Mouse (Mus musculus) heart, postnatal 0 days (tissue): ENCODE results near the gene Prkaa1. TPM values are rescaled to one million over a fixed set of nuclear protein-coding genes. Genes with fewer than 3 reads are reported as not detected.

Source experiments
- ATAC-seq: fragments of 200-750 bp; cut with Nextera tagmentation; 2 replicates; pipeline ENCODE4 v1.8.0; 2017; ENCODE audit warnings: low read depth, moderate number of reproducible peaks, moderate library complexity; ENCODE audit not compliant: insufficient read depth
- DNase-seq: peaks from one replicate; pipeline ENCODE4 v3.0.0-alpha.2; 2016; ENCODE audit warnings: low spot score
- H3K27ac ChIP-seq: fragments of 300-500 bp; sonication (generic); 2 replicates; pipeline ENCODE4 v1.5.1; 2014; ENCODE audit warnings: low read depth, mild to moderate bottlenecking
- H3K27me3 ChIP-seq: fragments of 300-500 bp; sonication (generic); 2 replicates; pipeline ENCODE4 v1.6.1; 2014; ENCODE audit warnings: low read length, mixed read lengths; ENCODE audit not compliant: control insufficient read depth, insufficient read depth
- H3K36me3 ChIP-seq: fragments of 300-500 bp; sonication (generic); replicated peaks from 2 replicates; pipeline ENCODE4 v1.6.1; 2014; ENCODE audit warnings: low read length, mixed read lengths; ENCODE audit not compliant: control insufficient read depth, insufficient read depth
- H3K4me1 ChIP-seq: fragments of 300-500 bp; sonication (generic); 2 replicates; pipeline ENCODE4 v1.6.1; 2014; ENCODE audit warnings: antibody characterized with exemption; ENCODE audit not compliant: control insufficient read depth, insufficient read depth
- H3K4me2 ChIP-seq: fragments of 300-500 bp; sonication (generic); 2 replicates; pipeline ENCODE4 v1.6.1; 2014; ENCODE audit warnings: low read depth, mild to moderate bottlenecking, low read length, moderate library complexity
- H3K4me3 ChIP-seq: fragments of 300-500 bp; sonication (generic); 2 replicates; pipeline ENCODE4 v1.5.1; 2014; ENCODE audit warnings: low read depth, low read length
- H3K9ac ChIP-seq: fragments of 300-500 bp; sonication (generic); replicated peaks from 2 replicates; pipeline ENCODE4 v1.6.1; 2014; ENCODE audit warnings: low read depth, low read length, mixed read lengths
- H3K9me3 ChIP-seq: fragments of 300-500 bp; sonication (generic); replicated peaks from 2 replicates; pipeline ENCODE4 v1.6.1; 2016; ENCODE audit warnings: low read length; ENCODE audit not compliant: control insufficient read depth
- CTCF ChIP-seq: IDR thresholded peaks from 2 replicates; pipeline ENCODE4 v1.5.1; 2016; ENCODE audit warnings: antibody characterized with exemption, control low read depth, low read depth
- EP300 ChIP-seq: IDR thresholded peaks from 2 replicates; pipeline ENCODE4 v1.6.1; 2016; ENCODE audit warnings: antibody characterized with exemption, low read depth
- WGBS: fragments of 180-500 bp; shearing (Covaris S2); extraction: QIAGEN DNeasy Blood & Tissue Kit; methylation state at CpG from one replicate; pipeline ENCODE4 v1.1.7; 2014; 5-methylcytosine and 5-hydroxymethylcytosine counted together
- polyA plus RNA-seq: library from polyadenylated mRNA; unstranded; fragments of >200 nt; fragmentation: Nextera tagmentation; extraction: Ambion mirVana; gene quantifications from 2 replicates; pipeline ENCODE4 v1.2.1, GENCODE M21; 2015
- total RNA-seq: library from RNA; depleted of rRNA; stranded (reverse); fragments of >200 nt; gene quantifications from 2 replicates; pipeline ENCODE4 v1.2.3, GENCODE M21; 2014; ENCODE audit warnings: low replicate concordance

Prkaa1 gene
- total and polyA plus RNA-seq, 2 experiments from 2014 or later, result 10.0 to 15.5 TPM

GRCm38 (mm10) chr15:5116270-5117030 is 27.2 kb upstream of the Prkaa1 start, which contains the start of gene Rpl37:
Gene Rpl37 (plus strand): TSS chr15:5116645.
- H3K9me3 ChIP-seq, result no peaks in the 10 kb centered on the region
- peak within 1 kb of the TSS; percentile 93 for H3K27ac ChIP-seq
- H3K36me3 ChIP-seq, result peaks cover 38% of the 10 kb centered on the region
- DNase-seq, result peak; percentile 98
- H3K4me1 ChIP-seq, result peaks cover 14% of the 10 kb centered on the region
- peak within 1 kb of the TSS; percentile 73 for H3K9ac ChIP-seq
- ATAC-seq, result peak; percentile 98
- peak; percentile 62 for TF ChIP-seq CTCF
- TF ChIP-seq EP300, result 0 out of 2 replicates have a peak, but pooled peaks have one; percentile 66
- under 1% methylated on average over 48 of the region's 55 CpGs for WGBS
- no peaks in the 10 kb centered on the region for H3K27me3 ChIP-seq
- peak within 1 kb of the TSS; percentile 67 for H3K4me3 ChIP-seq
- H3K4me2 ChIP-seq, result peak within 1 kb of the TSS; percentile 75

- no peak for TF ChIP-seq EP300
- TF ChIP-seq CTCF, result no peak
- Histone ChIP-seq H3K4me1 (peaks cover 14% of the 10 kb centered on the region), H3K36me3 (peaks cover 45% of the 10 kb centered on the region), H3K9ac (peak overlapping the region; percentile 73), H3K4me2 (peak overlapping the region; percentile 60), H3K27ac (peak overlapping the region; percentile 93), H3K9me3 (no peaks in the 10 kb centered on the region), H3K4me3 (peak overlapping the region; percentile 67), H3K27me3 (no peaks in the 10 kb centered on the region)
- DNase-seq, result no peak
- under 1% methylated on average over 22 of the region's 22 CpGs for WGBS
- no peak for ATAC-seq
Measured at GRCm38 (mm10) chr15:5117031-5117601, 26.5 kb upstream of the Prkaa1 start.

- TF ChIP-seq CTCF, result no peak
- no peak for TF ChIP-seq EP300
Measured at GRCm38 (mm10) chr15:5118626-5119025, 25.0 kb upstream of the Prkaa1 start.

GRCm38 (mm10) chr15:5119192-5119591 is 24.5 kb upstream of the Prkaa1 start:
- peaks cover 47% of the 10 kb centered on the region for H3K36me3 ChIP-seq
- 76% methylated on average over 2 of the region's 2 CpGs for WGBS
- TF ChIP-seq EP300 (no peak), CTCF (no peak)

More at GRCm38 (mm10) chr15:5118626-5119025, 25.0 kb upstream of the Prkaa1 start:
- WGBS, result 78% methylated on average over 9 of the region's 9 CpGs
- DNase-seq (no peak), ATAC-seq (no peak)
- Histone ChIP-seq H3K9ac (no peak overlapping the region), H3K4me3 (no peak overlapping the region), H3K36me3 (peaks cover 47% of the 10 kb centered on the region), H3K4me2 (no peak overlapping the region), H3K9me3 (no peaks in the 10 kb centered on the region), H3K4me1 (peaks cover 14% of the 10 kb centered on the region), H3K27me3 (no peaks in the 10 kb centered on the region), H3K27ac (no peak overlapping the region)

GRCm38 (mm10) chr15:5119707-5120106 is 24.0 kb upstream of the Prkaa1 start:
- Histone ChIP-seq H3K4me3 (no peak overlapping the region), H3K9ac (no peak overlapping the region), H3K9me3 (no peaks in the 10 kb centered on the region), H3K27me3 (no peaks in the 10 kb centered on the region), H3K27ac (no peak overlapping the region), H3K36me3 (peaks cover 47% of the 10 kb centered on the region), H3K4me1 (peaks cover 14% of the 10 kb centered on the region), H3K4me2 (no peak overlapping the region)
- no peak for DNase-seq
- TF ChIP-seq EP300 (no peak), CTCF (no peak; the same call in 1 of the 2 replicates)
- WGBS, result 87% methylated on average over 2 of the region's 2 CpGs
- ATAC-seq, result no peak

More at GRCm38 (mm10) chr15:5119192-5119591, 24.5 kb upstream of the Prkaa1 start:
- Histone ChIP-seq H3K4me3 (no peak overlapping the region), H3K4me1 (peaks cover 14% of the 10 kb centered on the region), H3K27ac (no peak overlapping the region), H3K9ac (no peak overlapping the region), H3K4me2 (no peak overlapping the region), H3K27me3 (no peaks in the 10 kb centered on the region), H3K9me3 (no peaks in the 10 kb centered on the region)
- no peak for DNase-seq
- no peak for ATAC-seq
